Mouse (Mus musculus) bone marrow macrophage, adult 2 months (primary cell): ENCODE results near the gene Hapln3. TPM values are rescaled to one million over a fixed set of nuclear protein-coding genes. Genes with fewer than 3 reads are reported as not detected.
A peak's percentile ranks its signal among the peaks of the same experiment; 100 is the strongest.

Experiments
- H3K27ac ChIP-seq: 2 replicates; pipeline ENCODE4 v1.5.1; 2012; ENCODE audit warnings: low read depth, low read length; ENCODE audit not compliant: insufficient read depth
- H3K4me1 ChIP-seq: 2 replicates; pipeline ENCODE4 v1.6.1; 2012; ENCODE audit warnings: low read length; ENCODE audit not compliant: control insufficient read depth, insufficient read depth
- H3K4me3 ChIP-seq: 2 replicates; pipeline ENCODE4 v1.5.1; 2012; ENCODE audit warnings: mild to moderate bottlenecking, low read length, moderate library complexity; ENCODE audit not compliant: insufficient read depth
- CTCF ChIP-seq: IDR thresholded peaks from 2 replicates; pipeline ENCODE4 v1.5.1; 2012; ENCODE audit warnings: low read depth, mild to moderate bottlenecking, low read length, moderate library complexity
- POLR2A ChIP-seq: IDR thresholded peaks from 2 replicates; pipeline ENCODE4 v1.6.1; 2012; ENCODE audit warnings: mild to moderate bottlenecking, low read depth, low read length, borderline replicate concordance
- polyA plus RNA-seq: library from polyadenylated mRNA; stranded (reverse); fragments of >200 nt; gene quantifications from 2 replicates; pipeline ENCODE4 v1.2.4, GENCODE M21; 2012; ENCODE audit not compliant: missing spikeins, insufficient read depth, insufficient read length

Gene Hapln3
- polyA plus RNA-seq, 1 experiment, result not detected

DNA sequence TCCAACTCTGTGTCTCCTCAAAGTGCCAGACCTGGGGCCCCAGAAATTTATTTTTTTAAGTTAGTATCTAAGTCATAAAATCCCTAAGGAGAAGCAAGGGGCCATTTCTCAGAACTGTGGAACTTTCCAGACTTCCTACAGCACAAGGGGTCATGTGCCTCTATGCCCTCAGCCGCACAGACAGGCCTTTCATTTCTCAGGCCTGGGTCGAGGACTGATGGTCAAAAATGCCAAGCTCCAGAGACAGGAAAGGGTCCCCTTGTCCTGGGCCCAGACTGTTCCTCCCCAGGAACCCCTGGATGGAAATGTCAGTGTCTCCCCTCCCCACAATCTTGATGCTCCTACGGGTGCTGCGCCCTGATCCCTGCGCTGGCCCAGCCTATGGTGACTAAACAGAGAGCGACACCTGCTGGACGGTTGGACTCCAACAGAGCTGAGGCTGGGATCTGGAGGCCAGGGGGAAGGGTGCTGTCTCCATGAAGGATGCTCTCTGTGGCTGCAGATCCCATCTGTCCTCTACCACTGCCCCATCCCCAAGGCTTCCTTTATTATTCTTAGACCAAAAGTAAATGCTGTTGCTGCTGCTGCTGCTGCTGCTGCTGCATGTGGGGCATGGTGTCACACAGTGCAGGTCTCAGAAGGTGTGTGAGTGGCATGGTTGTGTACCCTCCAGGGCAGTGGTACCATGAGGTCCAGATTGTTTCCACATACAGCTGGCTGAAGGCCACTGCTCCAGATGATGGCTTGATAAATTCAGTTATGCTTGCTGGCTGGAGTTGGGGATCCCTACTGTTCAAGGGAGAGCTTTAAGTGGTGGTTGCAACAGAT lies 50.0 kb downstream of the Hapln3 start:
- no peaks in the 10 kb centered on the region for H3K4me1 ChIP-seq
- TF ChIP-seq POLR2A (no peak), CTCF (peak; percentile 54)

GRCm38 (mm10) chr7:79079212-79079611 lies 51.6 kb downstream of the Hapln3 start:
- no peak for TF ChIP-seq CTCF
- no peak for TF ChIP-seq POLR2A
- Histone ChIP-seq H3K4me1 (no peaks in the 10 kb centered on the region), H3K4me3 (no peak overlapping the region), H3K27ac (no peak overlapping the region)

More for the DNA sequence above, 50.0 kb downstream of the Hapln3 start:
- Histone ChIP-seq H3K27ac (no peak overlapping the region), H3K4me3 (no peak overlapping the region)

- TF ChIP-seq CTCF (no peak), POLR2A (no peak)
- Histone ChIP-seq H3K4me3 (no peak overlapping the region), H3K4me1 (no peaks in the 10 kb centered on the region), H3K27ac (no peak overlapping the region)
Measured at GRCm38 (mm10) chr7:79068231-79068630, 62.6 kb downstream of the Hapln3 start.

- Histone ChIP-seq H3K4me1 (no peaks in the 10 kb centered on the region), H3K4me3 (no peak overlapping the region), H3K27ac (no peak overlapping the region)
- TF ChIP-seq POLR2A (no peak), CTCF (no peak)
Measured at GRCm38 (mm10) chr7:79067466-79067865, 63.4 kb downstream of the Hapln3 start.

Other genes starting within 250 kb of the Hapln3 start
- 12.8 and 14.6 TPM in 2 replicates for gene Aen, start 235.2 kb downstream of the Hapln3 start, polyA plus RNA-seq
- gene Isg20, start 217.6 kb downstream of the Hapln3 start, polyA plus RNA-seq, result 9.1 and 12.4 TPM in 2 replicates
- not detected in 2 replicates for gene Acan, start 77.5 kb downstream of the Hapln3 start, polyA plus RNA-seq
- gene Mfge8, start 18.0 kb upstream of the Hapln3 start, polyA plus RNA-seq, result 27.4 and 30.3 TPM in 2 replicates
- 20.8 and 25.9 TPM in 2 replicates for gene Abhd2, start 142.2 kb upstream of the Hapln3 start, polyA plus RNA-seq